Mouse (Mus musculus): ENCODE measurements around the gene Fgd6.

- TF ChIP-seq POLR2A (IDR thresholded peaks at IDR 0.05; ENCODE audit: borderline replicate concordance, extremely low read depth, low read depth, low read length) (no peak), CTCF (IDR thresholded peaks at IDR 0.05; ENCODE audit: insufficient read depth, low read length) (no peak)
Observed at GRCm38 (mm10) chr10:94142427-94142826, 106.6 kb downstream of the Fgd6 start.
